Mouse (Mus musculus): Measurements from ENCODE around the gene Nckap5l. TPM values are rescaled to one million over a fixed set of nuclear protein-coding genes. Genes with fewer than 3 reads are reported as not detected.
"Not testable (repeated sequence)": the region's sequence is repeated elsewhere in the genome, so short reads cannot be mapped to it uniquely, and the experiment has no call there.

Nckap5l gene
- polyA plus RNA-seq, 1 experiment = 5.0 TPM

GRCm38 (mm10) chr15:99469736-99470135 is 12.2 kb upstream of the Nckap5l start:
- no peak for DNase-seq (ENCODE audit: low read depth)

- DNase-seq (ENCODE audit: low read depth) = no peak
Observed at GRCm38 (mm10) chr15:99469067-99469466, 11.5 kb upstream of the Nckap5l start.

GRCm38 (mm10) chr15:99463194-99463593 is 5.6 kb upstream of the Nckap5l start:
- DNase-seq (ENCODE audit: low read depth) = no peak

GRCm38 (mm10) chr15:99456963-99457605 is 464 bp downstream of the Nckap5l start:
- DNase-seq (ENCODE audit: low read depth) = no peak

GRCm38 (mm10) chr15:99456338-99456962 is 1.1 kb downstream of the Nckap5l start:
- no peak for DNase-seq (ENCODE audit: low read depth)

- DNase-seq (ENCODE audit: low read depth) = no peak
Observed at GRCm38 (mm10) chr15:99455415-99455814, 2.1 kb downstream of the Nckap5l start.

GRCm38 (mm10) chr15:99454585-99455279 is 2.8 kb downstream of the Nckap5l start:
- no peak for DNase-seq (ENCODE audit: low read depth)

GRCm38 (mm10) chr15:99453153-99453900 is 4.2 kb downstream of the Nckap5l start:
- DNase-seq (ENCODE audit: low read depth) = no peak

- no peak for DNase-seq (ENCODE audit: low read depth)
Observed at GRCm38 (mm10) chr15:99449751-99450280, 7.7 kb downstream of the Nckap5l start.

GRCm38 (mm10) chr15:99449131-99449750 is 8.3 kb downstream of the Nckap5l start:
- DNase-seq (ENCODE audit: low read depth) = no peak

- DNase-seq (ENCODE audit: low read depth) = not testable (repeated sequence)
Observed at GRCm38 (mm10) chr15:99446136-99446535, 11.4 kb downstream of the Nckap5l start.

GRCm38 (mm10) chr15:99445567-99445966 is 12.0 kb downstream of the Nckap5l start:
- DNase-seq (ENCODE audit: low read depth) = no peak

GRCm38 (mm10) chr15:99442358-99442757 is 15.2 kb downstream of the Nckap5l start:
- DNase-seq (ENCODE audit: low read depth) = no peak

GRCm38 (mm10) chr15:99440816-99441457 is 16.6 kb downstream of the Nckap5l start:
- no peak for DNase-seq (ENCODE audit: low read depth)

- DNase-seq (ENCODE audit: low read depth) = no peak
Observed at GRCm38 (mm10) chr15:99440112-99440815, 17.3 kb downstream of the Nckap5l start.

GRCm38 (mm10) chr15:99438966-99439698 is 18.4 kb downstream of the Nckap5l start:
- DNase-seq (ENCODE audit: low read depth) = no peak

- DNase-seq (ENCODE audit: low read depth) = no peak
Observed at GRCm38 (mm10) chr15:99433913-99434312, 23.6 kb downstream of the Nckap5l start.

GRCm38 (mm10) chr15:99433081-99433718 is 24.3 kb downstream of the Nckap5l start:
- DNase-seq (ENCODE audit: low read depth) = no peak

- DNase-seq (ENCODE audit: low read depth) = no peak
Observed at GRCm38 (mm10) chr15:99431967-99432366, 25.6 kb downstream of the Nckap5l start.

Measured in gonadal fat pad, adult 2 months (tissue).